Mouse (Mus musculus): ENCODE data around the gene Fyn.
A peak's percentile ranks its signal among the peaks of the same experiment; 100 is the strongest.

Fyn gene

GRCm38 (mm10) chr10:39471714-39472531, 103.3 kb downstream of the Fyn start:
- DNase-seq (ENCODE audit: low read depth): no peak

GRCm38 (mm10) chr10:39472923-39473322, 104.3 kb downstream of the Fyn start:
- no peak for DNase-seq (ENCODE audit: low read depth)

GRCm38 (mm10) chr10:39479361-39479760, 110.7 kb downstream of the Fyn start:
- no peak for DNase-seq (ENCODE audit: low read depth)

- DNase-seq (ENCODE audit: low read depth): no peak
Measured at GRCm38 (mm10) chr10:39484382-39484826, 115.7 kb downstream of the Fyn start.

- no peak for DNase-seq (ENCODE audit: low read depth)
Measured at GRCm38 (mm10) chr10:39484892-39485291, 116.2 kb downstream of the Fyn start.

- no peak for DNase-seq (ENCODE audit: low read depth)
Measured at GRCm38 (mm10) chr10:39485939-39486338, 117.3 kb downstream of the Fyn start.

- DNase-seq (ENCODE audit: low read depth): no peak
Measured at GRCm38 (mm10) chr10:39486501-39487450, 118.1 kb downstream of the Fyn start.

GRCm38 (mm10) chr10:39487740-39488415, 119.2 kb downstream of the Fyn start:
- no peak for DNase-seq (ENCODE audit: low read depth)

GRCm38 (mm10) chr10:39488542-39488941, 119.9 kb downstream of the Fyn start:
- DNase-seq (ENCODE audit: low read depth): no peak

GRCm38 (mm10) chr10:39488956-39489355, 120.3 kb downstream of the Fyn start:
- DNase-seq (ENCODE audit: low read depth): no peak

- DNase-seq (ENCODE audit: low read depth): no peak
Measured at GRCm38 (mm10) chr10:39490349-39491121, 121.9 kb downstream of the Fyn start.

- DNase-seq (ENCODE audit: low read depth): no peak
Measured at GRCm38 (mm10) chr10:39492146-39492545, 123.5 kb downstream of the Fyn start.

- no peak for DNase-seq (ENCODE audit: low read depth)
Measured at GRCm38 (mm10) chr10:39493007-39493406, 124.4 kb downstream of the Fyn start.

- DNase-seq (ENCODE audit: low read depth): no peak
Measured at GRCm38 (mm10) chr10:39498641-39499040, 130.0 kb downstream of the Fyn start.

GRCm38 (mm10) chr10:39501571-39501970, 132.9 kb downstream of the Fyn start:
- no peak for DNase-seq (ENCODE audit: low read depth)

GRCm38 (mm10) chr10:39501977-39502706, 133.5 kb downstream of the Fyn start:
- no peak for DNase-seq (ENCODE audit: low read depth)

- DNase-seq (ENCODE audit: low read depth): no peak
Measured at GRCm38 (mm10) chr10:39503331-39503730, 134.7 kb downstream of the Fyn start.

GRCm38 (mm10) chr10:39505007-39505406, 136.4 kb downstream of the Fyn start:
- DNase-seq (ENCODE audit: low read depth): no peak

GRCm38 (mm10) chr10:39505621-39506020, 137.0 kb downstream of the Fyn start:
- no peak for DNase-seq (ENCODE audit: low read depth)

GRCm38 (mm10) chr10:39506353-39506752, 137.7 kb downstream of the Fyn start:
- DNase-seq (ENCODE audit: low read depth): no peak

GRCm38 (mm10) chr10:39506831-39507230, 138.2 kb downstream of the Fyn start:
- peak; percentile 48 for DNase-seq (ENCODE audit: low read depth)

Data from fibroblast of lung, adult 2 months (primary cell).